Mouse (Mus musculus): ENCODE measurements around the gene Sytl3.

The Sytl3 gene

GRCm38 (mm10) chr17:6736306-6737272 is 77.7 kb downstream of the Sytl3 start:
- DNase-seq (ENCODE audit: low spot score in 2 of 2), result peak in 1 of 2 experiments; percentile 24

DNA sequence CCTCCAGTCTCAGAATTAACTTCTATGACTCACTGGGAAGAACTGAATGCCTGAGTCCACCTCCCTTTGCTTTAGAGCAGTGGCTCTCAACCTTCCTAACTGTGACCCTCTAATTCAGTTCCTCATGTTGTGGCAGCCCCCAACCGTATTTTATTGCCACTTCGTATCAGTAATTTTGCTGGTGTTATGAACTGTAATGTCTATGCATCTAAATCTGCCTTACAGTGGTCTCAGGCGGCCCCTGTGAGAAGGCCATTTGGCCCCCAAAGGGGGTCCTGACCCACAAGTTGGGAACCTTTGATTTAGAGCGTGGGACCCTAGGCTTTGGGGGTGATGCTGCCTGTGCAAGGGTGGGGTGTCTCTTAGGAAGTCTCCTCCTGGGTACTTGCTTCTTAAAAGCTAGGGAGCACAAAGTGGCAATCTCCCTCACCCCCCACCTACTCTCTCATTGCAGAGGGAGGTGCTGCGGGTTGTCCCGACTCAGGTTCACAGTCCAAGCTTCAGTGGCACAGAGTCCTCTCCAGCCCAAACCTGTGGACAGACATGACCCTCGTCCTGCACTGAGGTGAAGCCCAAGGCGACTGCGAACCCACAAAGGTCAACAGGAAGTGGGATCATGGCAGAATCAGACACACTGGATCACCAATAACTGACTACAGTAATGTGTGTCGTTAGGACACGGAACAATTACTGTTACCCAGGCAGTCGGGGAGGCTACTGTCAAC is 78.5 kb downstream of the Sytl3 start:
- peak in 1 of 2 experiments; percentile 15 for DNase-seq (ENCODE audit: low spot score in 2 of 2)

- no peak for DNase-seq (ENCODE audit: low spot score in 2 of 2)
Measured at GRCm38 (mm10) chr17:6738836-6739235, 79.9 kb downstream of the Sytl3 start.

GRCm38 (mm10) chr17:6739266-6739665 is 80.4 kb downstream of the Sytl3 start:
- no peak for DNase-seq (ENCODE audit: low spot score in 2 of 2)

GRCm38 (mm10) chr17:6739756-6740155 is 80.9 kb downstream of the Sytl3 start:
- no peak for DNase-seq (ENCODE audit: low spot score in 2 of 2)

DNA sequence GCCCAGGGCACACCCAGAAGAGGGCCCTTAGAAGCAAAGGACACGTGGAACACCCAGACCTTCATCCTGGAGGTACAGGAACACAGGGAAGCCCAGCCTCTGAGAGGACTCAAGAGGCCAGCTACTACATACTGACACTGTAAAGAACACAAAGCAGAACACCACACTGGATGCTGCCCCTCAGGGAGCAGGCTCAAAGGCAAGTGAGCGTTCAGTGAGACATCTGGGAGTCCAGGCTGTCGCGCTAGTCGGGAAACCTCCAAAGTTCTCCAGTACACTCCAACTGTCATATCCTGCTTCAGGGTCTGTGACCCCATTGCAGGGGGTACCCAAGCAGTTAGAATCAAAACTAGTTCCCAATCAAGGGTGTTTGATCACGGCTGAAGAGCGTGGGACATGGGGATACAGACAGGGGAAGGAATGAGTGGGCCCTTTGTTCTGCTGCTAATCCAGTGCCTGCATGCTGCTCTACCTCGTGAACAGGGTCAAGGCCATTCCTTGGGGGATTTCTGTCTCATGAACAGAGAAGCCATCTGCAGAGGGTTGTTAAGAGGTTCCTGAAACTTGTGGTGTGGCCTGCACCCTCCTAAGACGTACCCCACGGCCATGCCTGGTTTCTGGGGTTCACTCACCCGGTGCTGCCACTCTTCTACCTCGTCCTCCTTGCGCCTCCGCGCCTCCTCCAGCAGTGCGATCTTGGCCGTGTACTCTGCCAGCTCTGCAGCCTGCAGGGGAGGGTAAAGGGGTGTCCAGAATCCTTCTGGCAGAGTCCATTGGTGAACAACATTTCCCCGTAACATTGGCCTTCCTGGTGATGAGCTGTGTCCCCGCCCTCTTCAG is 81.7 kb downstream of the Sytl3 start:
- no peak for DNase-seq (ENCODE audit: low spot score in 2 of 2)

DNA sequence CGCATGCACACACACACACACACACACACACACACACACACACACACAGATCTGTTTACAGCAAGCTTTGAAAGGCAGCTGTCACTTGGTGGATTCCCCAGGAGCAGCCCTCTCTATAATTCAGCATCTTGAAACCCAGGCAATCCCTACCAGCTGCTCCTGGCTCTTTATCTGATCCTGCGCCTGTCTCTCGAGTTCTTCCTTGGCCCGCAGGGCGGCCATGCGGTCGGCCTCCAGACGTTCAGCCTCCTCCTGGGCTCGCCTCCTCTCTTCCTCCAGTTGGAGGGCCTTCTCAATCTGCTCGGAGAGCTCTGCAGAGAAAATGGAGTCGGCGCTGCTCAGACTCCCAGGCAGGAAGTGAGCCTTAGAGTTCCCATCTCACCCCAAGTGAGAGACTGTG is 82.4 kb downstream of the Sytl3 start:
- no peak for DNase-seq (ENCODE audit: low spot score in 2 of 2)

DNA sequence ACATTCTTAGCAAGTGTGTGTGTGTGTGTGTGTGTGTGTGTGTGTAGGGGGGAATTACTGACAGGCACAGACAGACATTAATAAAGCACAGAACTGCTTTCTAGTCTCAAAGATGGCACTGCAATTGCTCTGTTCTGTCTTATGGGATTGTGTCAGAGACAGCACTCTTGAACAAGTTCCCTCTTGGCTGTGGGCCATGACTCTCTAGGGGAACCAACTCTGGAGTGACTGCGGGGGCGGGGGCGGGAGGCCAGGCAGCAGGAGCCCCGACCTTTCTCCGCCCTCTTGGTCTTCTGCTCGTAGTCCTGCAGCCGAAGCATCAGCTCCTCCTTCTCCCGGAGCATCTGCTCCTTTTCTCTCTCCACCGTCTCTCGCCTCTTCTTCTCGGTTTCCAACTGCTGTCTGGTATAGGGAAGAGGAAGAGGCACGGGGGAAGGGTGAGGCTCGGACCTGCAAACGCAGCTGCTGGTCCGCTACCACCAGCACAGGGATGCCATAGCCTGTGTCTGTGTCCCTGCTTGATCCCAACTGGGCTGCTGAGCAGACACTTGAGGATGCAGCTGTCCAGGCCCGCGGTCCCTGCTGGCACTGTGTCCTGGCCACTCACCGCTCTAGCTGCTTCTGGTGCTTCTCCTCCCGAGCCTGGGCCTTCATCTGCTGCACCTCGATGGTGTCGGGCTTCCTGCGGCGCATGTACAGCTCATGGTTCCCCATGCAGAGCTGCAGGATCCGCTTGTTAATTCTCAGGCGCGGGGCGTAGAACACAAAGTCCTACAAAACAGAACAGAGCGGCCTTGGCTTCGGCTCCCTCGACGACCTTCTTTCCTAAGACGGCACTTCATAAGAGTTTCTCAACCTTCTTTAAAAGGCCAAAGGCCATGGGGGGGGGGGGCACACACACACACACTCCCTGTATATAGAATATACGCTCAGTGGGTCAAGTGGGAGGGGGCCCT is 83.5 kb downstream of the Sytl3 start:
- no peak for DNase-seq (ENCODE audit: low spot score in 2 of 2)

DNA sequence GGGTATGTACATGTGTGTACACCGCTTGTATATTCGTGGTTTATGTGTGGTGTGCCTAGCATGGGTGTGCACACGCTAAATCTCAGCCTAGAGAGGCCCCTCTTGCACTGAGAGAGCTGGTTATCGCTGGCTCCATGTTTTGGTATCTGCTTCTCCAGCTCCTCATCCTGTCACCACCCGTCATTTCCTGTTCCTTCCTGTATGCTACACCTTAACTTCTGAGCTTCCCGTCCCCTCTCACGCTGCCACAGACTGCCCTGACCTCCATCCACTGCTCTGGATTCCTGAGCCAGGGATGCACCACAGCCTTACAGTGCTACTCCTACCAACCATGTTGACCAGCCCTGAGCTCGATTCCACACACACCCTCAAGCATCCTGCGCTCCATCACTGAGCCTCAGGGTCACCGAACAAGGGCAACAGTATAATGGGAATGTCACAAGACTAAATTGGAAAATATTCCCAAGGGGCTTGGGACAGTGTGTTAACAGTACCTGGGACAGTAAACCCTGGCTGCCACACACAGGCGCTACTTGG is 84.2 kb downstream of the Sytl3 start:
- no peak for DNase-seq (ENCODE audit: low spot score in 2 of 2)

- peak; percentile 52 to 57 for DNase-seq (ENCODE audit: low spot score in 2 of 2)
Measured at GRCm38 (mm10) chr17:6743787-6744239, 84.9 kb downstream of the Sytl3 start.

DNA sequence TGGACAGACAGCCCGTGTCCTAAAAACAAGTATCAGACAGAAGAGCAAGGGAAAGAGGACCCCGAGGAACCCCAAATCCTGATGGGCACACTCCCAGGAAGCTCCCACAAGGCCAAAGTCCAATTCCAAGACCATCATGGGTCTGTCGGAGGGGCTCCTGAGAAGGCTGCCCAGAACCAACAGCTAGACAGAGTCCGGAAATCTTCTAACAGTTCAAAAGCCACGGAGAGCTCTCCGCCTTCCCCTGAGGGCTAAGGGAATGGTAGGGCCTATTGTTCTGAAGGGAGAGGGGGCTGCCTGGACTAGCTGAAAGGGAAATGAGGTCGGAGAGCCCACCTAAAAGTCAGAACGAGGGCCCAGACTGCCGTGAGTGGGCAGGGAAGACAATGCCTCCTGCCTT is 85.5 kb downstream of the Sytl3 start:
- DNase-seq (ENCODE audit: low spot score in 2 of 2), result no peak

DNA sequence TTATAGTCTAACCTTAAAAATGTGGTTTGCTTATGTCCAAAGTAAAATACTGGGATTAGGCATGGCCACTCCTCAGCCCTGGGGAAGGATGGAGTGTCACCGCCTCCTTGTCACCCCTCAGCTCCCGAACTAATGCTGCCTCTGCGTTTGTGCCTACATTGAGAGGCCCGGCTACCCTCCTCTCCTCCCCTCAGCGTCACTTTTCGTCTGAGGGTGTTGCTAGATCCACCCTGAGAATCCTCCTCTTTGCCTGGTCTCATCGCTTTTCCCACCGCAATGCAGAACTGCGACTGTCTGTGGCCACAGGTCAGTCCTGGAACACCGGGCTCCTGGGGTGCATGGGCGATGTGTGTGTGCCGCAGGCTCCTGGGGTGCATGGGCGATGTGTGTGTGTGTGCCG is 86.0 kb downstream of the Sytl3 start:
- DNase-seq (ENCODE audit: low spot score in 2 of 2), result no peak

- DNase-seq (ENCODE audit: low spot score in 2 of 2), result no peak
Measured at GRCm38 (mm10) chr17:6745503-6745902, 86.6 kb downstream of the Sytl3 start.

GRCm38 (mm10) chr17:6745975-6746374 is 87.1 kb downstream of the Sytl3 start:
- DNase-seq (ENCODE audit: low spot score in 2 of 2), result no peak

GRCm38 (mm10) chr17:6746452-6747231 is 87.7 kb downstream of the Sytl3 start:
- DNase-seq (ENCODE audit: low spot score in 2 of 2), result peak; percentile 75 to 85

DNA sequence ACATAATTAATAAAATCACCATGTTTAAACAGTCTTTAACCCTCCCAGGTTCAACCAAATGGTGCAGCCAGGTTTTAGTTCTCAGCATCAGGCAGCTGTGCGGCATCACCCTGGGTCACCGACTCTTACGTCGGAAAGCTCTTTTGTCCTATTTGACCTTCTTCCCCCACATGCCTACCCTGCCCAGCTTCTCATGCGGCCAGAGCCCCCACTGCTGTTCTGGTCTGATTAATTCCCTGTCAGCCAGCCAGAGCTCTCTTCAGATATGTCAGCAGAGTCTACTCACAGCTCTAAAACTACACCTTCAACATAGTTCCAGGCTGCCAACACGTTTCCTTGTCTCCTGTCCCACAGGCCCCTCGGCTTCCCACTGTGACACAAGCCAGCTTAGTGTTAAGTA is 88.6 kb downstream of the Sytl3 start:
- DNase-seq (ENCODE audit: low spot score in 2 of 2), result no peak

GRCm38 (mm10) chr17:6748779-6749464 is 90.0 kb downstream of the Sytl3 start:
- peak; percentile 37 to 40 for DNase-seq (ENCODE audit: low spot score in 2 of 2)

DNA sequence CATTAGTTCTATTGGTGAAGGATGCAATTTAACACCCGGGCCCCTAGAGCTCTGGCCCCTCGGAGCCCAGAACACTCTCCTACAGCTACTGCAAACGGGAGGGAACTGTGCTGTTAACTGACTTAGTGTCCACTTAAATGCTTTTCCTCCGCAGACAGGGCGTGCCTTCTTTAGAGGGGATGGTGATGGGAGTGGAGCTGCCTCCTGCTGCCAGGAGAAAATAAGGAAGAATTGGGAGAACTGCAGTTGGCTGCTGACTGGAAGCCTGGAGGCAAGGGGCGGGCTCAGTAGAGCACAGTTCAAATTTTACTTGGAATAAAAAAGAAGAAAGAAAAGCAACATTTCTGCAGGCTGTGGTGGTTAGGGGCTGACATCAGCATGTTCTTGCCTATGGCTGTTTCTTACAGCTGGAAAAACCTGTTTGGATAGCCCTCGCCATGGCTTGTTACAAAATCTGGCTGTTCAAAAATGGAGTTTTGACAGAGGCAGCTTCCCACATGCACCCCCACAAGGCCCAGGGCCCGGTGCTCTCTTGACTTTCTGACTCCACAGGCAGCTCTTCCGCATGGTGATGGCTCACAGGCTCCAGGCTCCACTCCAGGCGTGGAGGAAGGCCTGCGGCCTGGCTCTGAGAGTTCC is 92.4 kb downstream of the Sytl3 start:
- DNase-seq (ENCODE audit: low spot score in 2 of 2), result no peak
